Mouse (Mus musculus): ENCODE data around the gene Fam181a.

GRCm38 (mm10) chr12:103310744-103311267 lies at the start of gene Fam181a:
- no peak for TF ChIP-seq CTCF (IDR thresholded peaks at IDR 0.05; ENCODE audit: borderline replicate concordance, extremely low read depth, insufficient read depth, insufficient read length)
- no peak for TF ChIP-seq POLR2A (IDR thresholded peaks at IDR 0.05; ENCODE audit: borderline replicate concordance, extremely low read depth, insufficient read depth, insufficient read length, poor library complexity, severe bottlenecking)

Data from brain, embryonic 14.5 days (tissue).